Mouse (Mus musculus) C2C12 (cell line): ENCODE data around the gene Thada. TPM values are rescaled to one million over a fixed set of nuclear protein-coding genes. Genes with fewer than 3 reads are reported as not detected.

Experiments used
- H3K27me3 ChIP-seq: one replicate; pipeline ENCODE4 v1.6.1; 2011; ENCODE audit not compliant: control insufficient read depth, insufficient read depth, insufficient read length
- H3K36me3 ChIP-seq: one replicate; pipeline ENCODE4 v1.6.1; 2011; ENCODE audit not compliant: control insufficient read depth, insufficient read depth
- H3K4me3 ChIP-seq: one replicate; pipeline ENCODE4 v1.5.1; 2011; ENCODE audit warnings: mild to moderate bottlenecking, control low read depth; ENCODE audit not compliant: poor library complexity, insufficient read depth, severe bottlenecking
- H3K79me2 ChIP-seq: one replicate; pipeline ENCODE4 v1.6.1; 2011; ENCODE audit not compliant: control insufficient read depth, insufficient read depth
- H3K79me3 ChIP-seq: one replicate; pipeline ENCODE4 v1.6.1; 2011; ENCODE audit warnings: low read depth, control low read depth
- H3ac ChIP-seq: one replicate; pipeline ENCODE3; 2011; ENCODE audit warnings: low read depth; ENCODE audit not compliant: control insufficient read depth, insufficient read length
- CEBPB ChIP-seq: IDR thresholded peaks from one replicate; pipeline ENCODE4 v1.6.1; 2011; ENCODE audit warnings: low read depth, mild to moderate bottlenecking, control low read depth, moderate library complexity
- CTCF ChIP-seq: IDR thresholded peaks from one replicate; pipeline ENCODE4 v1.5.1; 2011; ENCODE audit not compliant: control insufficient read depth, insufficient read depth, insufficient read length
- FOSL1 ChIP-seq: IDR thresholded peaks from one replicate; pipeline ENCODE4 v1.8.0; 2011; ENCODE audit warnings: mild to moderate bottlenecking, low read length; ENCODE audit not compliant: poor library complexity, insufficient read depth, severe bottlenecking
- MAX ChIP-seq: IDR thresholded peaks from one replicate; pipeline ENCODE4 v1.6.1; 2011; ENCODE audit warnings: mild to moderate bottlenecking, control low read depth
- MYOD1 ChIP-seq: IDR thresholded peaks from one replicate; pipeline ENCODE4 v1.6.1; 2011; ENCODE audit warnings: low read depth; ENCODE audit not compliant: control insufficient read depth, insufficient read length
- MYOG ChIP-seq: IDR thresholded peaks from one replicate; pipeline ENCODE4 v1.6.1; 2011; ENCODE audit not compliant: control insufficient read depth, insufficient read length; ENCODE audit errors: extremely low read depth
- USF1 ChIP-seq: IDR thresholded peaks from one replicate; pipeline ENCODE4 v1.6.1; 2011; ENCODE audit warnings: low read depth, mild to moderate bottlenecking, control low read depth, moderate library complexity
- polyA plus RNA-seq: library from polyadenylated mRNA; unstranded; fragments of >200 nt; fragmentation: generic; extraction: Trizol; gene quantifications from one replicate; pipeline ENCODE4 v1.2.1, GENCODE M21; 2012; ENCODE audit warnings: missing spikeins

Gene Thada
- polyA plus RNA-seq, 1 experiment, result 7.3 TPM

DNA sequence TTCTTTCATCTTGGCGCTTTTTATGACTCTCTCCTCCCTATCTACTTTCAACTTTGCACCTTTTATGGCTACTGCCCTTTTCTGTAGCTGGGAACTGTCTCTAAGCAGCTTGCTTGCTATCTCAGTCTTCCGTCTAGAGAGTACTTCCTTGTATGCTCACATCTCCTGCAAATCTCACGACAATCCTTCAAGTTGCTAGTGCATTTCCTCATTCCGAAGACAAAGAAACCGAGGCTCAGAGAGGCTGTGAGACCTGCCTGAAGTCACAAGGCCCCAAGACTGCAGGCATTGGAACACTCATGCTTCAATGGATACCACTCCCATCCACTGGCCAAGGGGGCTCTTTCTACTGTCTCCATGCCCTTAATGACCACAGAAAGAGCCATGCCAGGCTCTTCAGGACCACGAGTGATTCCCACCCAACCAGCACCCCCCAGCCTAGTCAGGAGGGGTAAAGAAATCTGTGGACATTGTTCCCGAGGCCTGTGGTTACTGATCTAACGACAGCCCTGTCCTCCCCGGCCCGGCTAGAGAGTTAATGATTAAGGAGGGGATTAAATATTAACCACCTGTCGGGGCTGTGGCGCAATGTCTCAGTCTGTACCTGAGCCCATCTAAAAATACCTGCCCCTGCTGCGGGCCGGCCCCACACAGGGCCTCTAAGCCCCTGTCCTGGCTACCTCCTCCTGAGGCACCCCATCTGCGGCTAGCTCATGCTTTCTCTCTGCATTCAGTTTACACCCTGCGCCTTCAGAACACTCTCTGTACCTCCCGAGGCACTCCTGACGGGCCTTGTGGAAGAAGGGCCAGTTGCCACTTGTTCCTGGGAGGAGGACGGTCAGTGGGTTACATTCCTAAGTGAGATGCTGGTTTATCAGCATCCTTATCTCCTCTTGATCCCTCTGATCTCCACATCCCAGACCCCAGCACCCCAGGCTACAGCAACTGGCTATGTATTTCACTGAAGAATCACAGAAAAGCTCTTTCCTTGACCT, 309.0 kb downstream of the Thada start:
- Histone ChIP-seq H3K36me3 (no peaks in the 10 kb centered on the region), H3K79me3 (no peaks in the 10 kb centered on the region), H3K27me3 (no peaks in the 10 kb centered on the region), H3ac (no peak overlapping the region), H3K4me3 (no peak overlapping the region), H3K79me2 (no peaks in the 10 kb centered on the region)
- no peak for TF ChIP-seq USF1
- TF ChIP-seq CTCF, result no peak
- no peak for TF ChIP-seq MYOG
- TF ChIP-seq CEBPB, result no peak
- TF ChIP-seq FOSL1, result no peak
- no peak for TF ChIP-seq MYOD1
- no peak for TF ChIP-seq MAX

DNA sequence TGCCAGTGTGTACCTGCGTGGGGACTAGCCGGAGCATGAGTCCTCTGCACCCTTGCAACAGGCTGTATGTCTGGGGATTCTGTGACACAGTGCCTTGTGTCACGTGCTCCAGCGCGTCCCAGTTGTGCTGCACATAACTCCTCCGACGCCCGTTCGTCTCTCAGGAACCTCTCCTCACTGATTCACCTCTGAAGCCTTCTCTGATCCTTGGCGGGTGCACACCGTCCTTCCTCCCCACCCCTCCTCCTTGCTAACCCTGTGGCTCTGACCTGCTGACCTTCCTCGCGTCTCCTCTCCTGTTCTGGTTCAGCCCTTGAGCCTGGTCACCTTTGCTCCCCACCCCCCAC, 309.8 kb downstream of the Thada start:
- no peaks in the 10 kb centered on the region for H3K79me2 ChIP-seq
- H3K27me3 ChIP-seq, result no peaks in the 10 kb centered on the region
- H3K4me3 ChIP-seq, result no peak overlapping the region
- no peaks in the 10 kb centered on the region for H3K79me3 ChIP-seq
- TF ChIP-seq USF1 (no peak), MAX (no peak), FOSL1 (no peak), CTCF (no peak), CEBPB (no peak), MYOG (no peak), MYOD1 (no peak)
- no peaks in the 10 kb centered on the region for H3K36me3 ChIP-seq
- no peak overlapping the region for H3ac ChIP-seq

DNA sequence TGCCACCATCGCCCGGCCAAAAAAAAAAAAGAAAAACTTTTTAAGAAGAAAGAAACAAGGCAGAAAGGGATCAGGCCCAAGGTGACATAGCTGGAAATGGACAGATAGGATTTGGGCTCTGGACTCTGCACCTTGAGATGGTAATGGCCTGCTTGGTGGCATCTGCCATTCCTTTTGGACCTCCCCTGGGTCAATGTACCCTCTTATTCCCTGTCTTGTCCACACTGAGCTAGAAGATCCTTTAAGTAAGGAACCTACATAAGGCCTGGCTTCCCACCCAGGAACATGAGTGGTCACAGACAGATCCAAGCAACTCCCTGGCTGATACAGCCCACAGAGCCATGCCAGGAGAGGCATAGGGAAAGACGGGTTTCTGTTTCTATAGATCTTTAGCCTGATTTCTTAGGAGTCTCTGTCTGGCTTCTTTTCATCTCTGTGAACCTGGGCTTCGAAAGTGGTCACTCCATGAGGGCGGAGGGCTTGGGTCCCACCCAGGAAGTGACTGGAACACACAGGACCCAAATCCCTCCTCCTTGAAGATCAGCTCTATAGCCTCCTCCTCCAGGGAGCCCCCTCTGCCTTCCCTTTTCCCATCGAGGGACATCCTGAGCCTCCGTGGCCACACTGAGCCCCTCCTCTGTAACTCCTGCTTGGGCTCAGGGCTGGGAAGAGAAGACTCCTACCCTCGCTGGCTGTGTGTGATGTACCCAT, 310.3 kb downstream of the Thada start:
- H3K79me2 ChIP-seq, result no peaks in the 10 kb centered on the region
- TF ChIP-seq FOSL1 (no peak), MYOG (no peak), MAX (no peak)
- H3K27me3 ChIP-seq, result no peaks in the 10 kb centered on the region
- no peaks in the 10 kb centered on the region for H3K36me3 ChIP-seq
- no peak overlapping the region for H3ac ChIP-seq
- H3K4me3 ChIP-seq, result no peak overlapping the region
- H3K79me3 ChIP-seq, result no peaks in the 10 kb centered on the region

DNA sequence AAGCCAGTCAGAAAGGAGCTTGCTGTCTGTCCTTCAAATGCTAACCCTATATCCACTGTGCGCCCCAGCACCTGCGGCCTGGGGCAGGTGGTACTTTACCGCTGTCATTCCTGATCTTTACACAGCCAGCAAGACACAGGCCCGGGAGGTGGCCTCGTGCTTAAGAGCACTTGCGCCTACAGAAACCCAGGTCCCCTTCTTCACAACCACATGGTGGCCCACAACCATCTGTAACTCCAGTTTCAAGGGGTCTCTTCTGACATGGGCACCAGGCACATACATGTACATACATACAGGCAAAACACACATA, 311.0 kb downstream of the Thada start:
- Histone ChIP-seq H3K4me3 (no peak overlapping the region), H3K36me3 (no peaks in the 10 kb centered on the region), H3K79me3 (no peaks in the 10 kb centered on the region), H3ac (no peak overlapping the region), H3K27me3 (no peaks in the 10 kb centered on the region), H3K79me2 (no peaks in the 10 kb centered on the region)
- TF ChIP-seq MYOG (no peak), USF1 (no peak), MAX (no peak), CTCF (no peak), MYOD1 (no peak), FOSL1 (no peak), CEBPB (no peak)

DNA sequence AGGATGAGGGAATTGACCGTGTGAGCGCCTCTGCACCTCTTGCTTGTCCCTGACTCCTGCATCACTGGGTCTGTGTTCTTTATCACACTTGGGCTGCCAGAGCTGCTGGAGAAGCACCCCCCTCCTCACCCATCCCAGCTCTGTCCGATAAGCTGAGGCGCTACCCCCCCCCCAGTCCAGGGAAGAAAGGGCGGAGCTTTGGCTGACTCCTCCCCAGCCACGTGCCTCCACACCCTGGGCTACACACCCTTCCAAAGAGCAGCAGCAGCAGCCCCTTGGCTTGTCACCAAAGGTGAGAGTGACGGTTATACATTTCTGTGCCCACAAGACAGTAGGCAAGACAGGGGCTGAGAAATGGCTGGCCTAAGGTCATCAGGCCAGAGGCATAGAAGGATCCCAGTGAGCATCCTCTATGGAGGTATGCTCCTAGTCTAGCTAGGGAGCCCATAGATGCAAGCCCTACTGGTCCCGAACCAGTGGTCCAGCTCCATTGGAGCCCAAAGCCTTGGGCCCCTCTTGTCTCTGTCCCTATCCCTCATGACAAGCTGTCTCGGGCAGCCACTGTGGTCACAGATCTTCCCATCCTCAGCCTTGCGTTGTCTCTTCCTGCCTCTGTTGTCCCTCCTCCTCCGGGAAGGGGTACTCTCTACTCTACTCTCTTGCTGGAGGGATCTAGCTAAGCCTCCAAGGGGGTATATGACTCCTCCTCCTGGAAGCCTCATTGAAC, 311.5 kb downstream of the Thada start:
- Histone ChIP-seq H3K79me3 (no peaks in the 10 kb centered on the region), H3K4me3 (no peak overlapping the region), H3K27me3 (no peaks in the 10 kb centered on the region), H3ac (no peak overlapping the region), H3K79me2 (no peaks in the 10 kb centered on the region), H3K36me3 (no peaks in the 10 kb centered on the region)
- no peak for TF ChIP-seq CEBPB
- TF ChIP-seq USF1, result no peak
- TF ChIP-seq MAX, result no peak
- TF ChIP-seq CTCF, result no peak
- no peak for TF ChIP-seq MYOD1
- TF ChIP-seq MYOG, result no peak
- no peak for TF ChIP-seq FOSL1
